Comparison of ENCODE assay signal across 8 mouse cellular contexts in genomic region chr3:35323450-35324077, GRCm38 (mm10).
A peak's percentile ranks its signal among the peaks of the same experiment; 100 is the strongest.
DNase-seq lines count a peak whose midpoint lies in the region; TF ChIP-seq lines count a peak whose summit lies in the region.

No protein-coding gene starts in this region.

- H3K27me3 ChIP-seq in cerebellum, adult 2 months (ENCODE audit: control insufficient read depth, insufficient read depth, low read length), result no peaks in the 10 kb centered on the region; the same call in 1 of the 2 replicates

- TF ChIP-seq CTCF in cerebellum, adult 2 months (IDR thresholded peaks at IDR 0.05; ENCODE audit: borderline replicate concordance, insufficient read depth, low read depth, low read length), result no peak

- DNase-seq in ovary, postnatal 14 days (ENCODE audit: low spot score), result peak; percentile 36
- DNase-seq in ovary, postnatal 10 days (ENCODE audit: low spot score), result no peak
- DNase-seq in cerebellum, adult 2 months, result peak; percentile 14 to 21
- DNase-seq in frontal cortex, postnatal 36 days (ENCODE audit: low spot score in 2 of 2), result peak; percentile 58 to 72
- DNase-seq in kidney, postnatal 25 days, result peak; percentile 48 to 75
- DNase-seq in lung, adult 18-20 months, result peak; percentile 39 to 68
- peak; percentile 61 to 78 for DNase-seq in right cerebral cortex, postnatal 10 days (ENCODE audit: low spot score in 2 of 2)
- no peak for DNase-seq in spleen, postnatal 14 days (ENCODE audit: low spot score in 2 of 2)

- H3K27ac ChIP-seq in cerebellum, adult 2 months (ENCODE audit: insufficient read depth, low read length), result no peak overlapping the region

- H3K4me3 ChIP-seq in cerebellum, adult 2 months (replicated peaks; ENCODE audit: insufficient read depth, low read depth, low read length), result no peak overlapping the region

- no peaks in the 10 kb centered on the region for H3K4me1 ChIP-seq in cerebellum, adult 2 months (ENCODE audit: control insufficient read depth, insufficient read depth, low read length)

- no peak for TF ChIP-seq POLR2A in cerebellum, adult 2 months (IDR thresholded peaks at IDR 0.05; ENCODE audit: borderline replicate concordance, insufficient read depth, low read length)

- 70% methylated on average over 11 of the region's 11 CpGs for WGBS in cerebellum, adult 2 months

Comparison
In these comparisons a context has a peak if more than half of its experiments do, and no peak if none do; other contexts are left out.
1. DNase-seq: peak in ovary, postnatal 14 days (single experiment), cerebellum, adult 2 months (2 of 2), frontal cortex, postnatal 36 days (2 of 2), kidney, postnatal 25 days (2 of 2), lung, adult 18-20 months (2 of 2) and right cerebral cortex, postnatal 10 days (2 of 2); none in ovary, postnatal 10 days (single experiment) and spleen, postnatal 14 days (0 of 2).